Mouse (Mus musculus): ENCODE data around the gene Wscd2. TPM values are rescaled to one million over a fixed set of nuclear protein-coding genes. Genes with fewer than 3 reads are reported as not detected.

Gene Wscd2
- total RNA-seq, 2 experiments from 2014 or later: 84.5 to 89.7 TPM

DNA sequence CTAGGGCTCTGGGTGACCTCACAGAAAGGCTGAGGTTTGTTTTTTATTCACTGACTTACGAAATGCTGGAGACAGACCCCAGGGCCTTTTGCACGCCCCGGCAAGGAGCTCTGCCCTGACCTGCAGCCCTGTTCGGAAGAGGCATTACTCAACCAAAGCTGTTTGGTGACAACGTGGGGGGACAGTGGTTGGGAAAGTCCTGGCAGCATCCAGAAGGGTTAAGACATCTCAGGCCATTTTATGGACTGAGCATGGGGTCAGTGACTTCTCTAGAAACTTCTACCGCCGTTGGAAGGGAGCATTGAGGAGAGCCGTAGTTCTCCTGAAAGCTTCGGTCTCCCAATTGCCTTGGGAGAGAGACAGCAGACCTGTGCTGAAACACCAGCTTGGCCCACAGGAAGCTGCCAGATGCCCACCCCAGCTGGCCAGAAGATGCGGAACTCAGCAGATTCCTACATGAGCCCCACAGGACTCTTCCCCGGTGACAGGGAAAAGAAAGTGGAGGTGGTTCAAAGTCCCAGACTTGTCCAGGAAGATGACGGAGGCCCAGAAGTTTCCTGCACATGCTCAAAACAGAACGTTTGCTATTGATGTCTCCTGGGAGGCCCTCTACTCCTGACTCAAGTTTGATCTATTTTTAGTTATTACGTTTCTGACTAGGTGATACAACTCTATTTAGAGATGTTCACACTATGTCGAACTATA is 145.9 kb downstream of the Wscd2 start:
- no peak for DNase-seq (ENCODE audit: extremely low spot score in 1 of 2, low spot score in 1 of 2)

DNA sequence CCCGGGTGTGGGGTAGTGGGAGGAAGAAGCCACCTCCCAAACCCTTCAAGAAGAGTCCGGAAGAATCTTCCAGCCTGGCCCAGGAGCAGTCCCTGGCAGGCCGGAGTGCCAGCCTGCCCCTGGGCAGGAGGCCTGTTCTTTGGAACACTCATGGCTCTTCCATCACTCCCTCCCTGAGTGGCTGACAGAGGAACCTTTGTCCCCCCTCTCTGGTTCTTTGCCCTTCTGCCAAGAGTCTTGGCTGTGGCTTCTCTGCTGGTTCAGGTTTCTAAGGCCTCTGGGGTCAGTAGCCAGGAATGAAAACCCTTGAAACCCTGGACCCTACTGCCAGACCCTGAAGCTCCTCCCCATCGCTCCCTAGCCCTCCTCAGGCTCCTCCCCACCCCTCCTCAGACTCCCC is 147.5 kb downstream of the Wscd2 start:
- no peak for DNase-seq (ENCODE audit: extremely low spot score in 1 of 2, low spot score in 1 of 2)

- DNase-seq (ENCODE audit: extremely low spot score in 1 of 2, low spot score in 1 of 2): no peak
Measured at GRCm38 (mm10) chr5:113638055-113638454, 147.9 kb downstream of the Wscd2 start.

- no peak for DNase-seq (ENCODE audit: extremely low spot score in 1 of 2, low spot score in 1 of 2)
Measured at GRCm38 (mm10) chr5:113639126-113639525, 149.0 kb downstream of the Wscd2 start.

Other genes with a start within 250 kb of the Wscd2 start
- 10 to 100 TPM; 71.0 to 83.1 TPM for gene Sgsm1, start 179.5 kb upstream of the Wscd2 start, total RNA-seq (2021)
- gene Aym1, start 133.0 kb upstream of the Wscd2 start, total RNA-seq (2021): not detected
- gene Cmklr1, start 160.1 kb downstream of the Wscd2 start, total RNA-seq (2021): 1 to 10 TPM; 3.3 to 5.4 TPM
- gene 1700069L16Rik, start 234.4 kb downstream of the Wscd2 start, total RNA-seq (2021): not detected
- gene Ficd, start 245.5 kb downstream of the Wscd2 start, total RNA-seq (2021): 10 to 100 TPM; 12.8 to 13.1 TPM

Measured in layer of hippocampus, postnatal 25 days (tissue).